38 mouse cellular contexts compared by ENCODE assay signal in the genomic region with DNA sequence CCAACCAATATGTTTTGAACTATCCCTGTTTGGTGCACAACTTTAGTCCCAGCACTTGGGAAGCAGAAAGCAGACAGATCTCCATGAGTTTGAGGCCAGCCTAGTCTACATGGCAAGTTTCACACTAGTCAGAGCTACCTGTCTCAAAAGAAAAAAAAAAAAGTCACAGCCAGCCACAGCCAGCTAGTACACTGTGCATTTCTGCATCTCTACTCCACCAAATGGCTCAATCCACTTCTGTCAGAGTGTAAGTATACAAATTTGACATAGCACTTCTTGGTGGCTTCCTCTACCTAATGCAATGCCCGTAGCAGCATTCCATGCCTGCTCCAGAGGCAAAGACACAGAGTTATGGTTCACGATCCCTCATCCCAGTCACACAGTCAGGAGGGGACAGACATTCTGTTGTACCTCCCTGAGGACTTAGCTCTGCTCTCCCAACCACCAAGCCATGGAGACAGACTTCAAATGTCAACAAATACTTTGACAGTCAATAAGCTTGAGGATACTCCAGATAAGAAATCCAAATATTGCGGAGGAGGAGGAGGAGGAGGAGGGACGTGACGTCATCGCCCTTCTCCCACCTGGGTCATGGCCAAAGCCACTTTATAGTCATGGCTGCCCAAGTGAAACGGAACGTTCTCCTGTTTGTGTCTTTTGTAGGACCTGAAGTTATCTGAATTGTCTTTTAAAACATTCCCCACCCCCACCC. TPM values are rescaled to one million over a fixed set of nuclear protein-coding genes. Genes with fewer than 3 reads are reported as not detected.
DNase-seq lines count a peak whose midpoint lies in the region; ATAC-seq lines count a peak whose summit lies in the region.
"Had no signal": no experiment of that assay in that cellular context is flagged by ENCODE, and none has a peak within 500 bp of the region (broad histone marks: within the 10 kb centered on the region; RNA-seq: fewer than 3 reads in every experiment).

No protein-coding gene starts in this region.

- no peak overlapping the region for H3K27ac ChIP-seq in lung, embryonic 15.5 days
- no peak overlapping the region for H3K27ac ChIP-seq in hindbrain, embryonic 16.5 days (ENCODE audit: low read depth, low read length)
- H3K27ac ChIP-seq: embryonic facial prominence, embryonic 12.5 days; gastrocnemius, adult 2 months; heart, adult 2 months; hindbrain, embryonic 14.5 days; limb, embryonic 13.5 days; midbrain, embryonic 10.5 days; midbrain, embryonic 15.5 days had no signal

- 0 out of 2 replicates have a peak, but pooled peaks cover 1% of the 10 kb centered on the region for H3K9me3 ChIP-seq in megakaryocyte, embryonic 14.5 days
- H3K9me3 ChIP-seq in lung, embryonic 15.5 days = no peaks in the 10 kb centered on the region
- H3K9me3 ChIP-seq in hindbrain, embryonic 16.5 days (ENCODE audit: control insufficient read depth, low read length) = no peaks in the 10 kb centered on the region; the same call in 1 of the 2 replicates
- H3K9me3 ChIP-seq: embryonic facial prominence, embryonic 12.5 days; midbrain, embryonic 10.5 days; midbrain, embryonic 15.5 days had no signal

- peaks cover 1% of the 10 kb centered on the region for H3K27me3 ChIP-seq in megakaryocyte, embryonic 14.5 days (replicated peaks)
- H3K27me3 ChIP-seq in lung, embryonic 15.5 days = no peaks in the 10 kb centered on the region
- H3K27me3 ChIP-seq in hindbrain, embryonic 16.5 days (replicated peaks; ENCODE audit: control insufficient read depth, insufficient read depth, low read length) = no peaks in the 10 kb centered on the region
- H3K27me3 ChIP-seq: heart, embryonic 12.5 days; limb, embryonic 13.5 days; midbrain, embryonic 15.5 days had no signal

- H3K4me3 ChIP-seq in megakaryocyte, embryonic 14.5 days (replicated peaks) = peak overlapping the region; percentile 44
- no peak overlapping the region for H3K4me3 ChIP-seq in lung, embryonic 15.5 days
- no peak overlapping the region for H3K4me3 ChIP-seq in hindbrain, embryonic 16.5 days (ENCODE audit: low read length)
- H3K4me3 ChIP-seq: embryonic facial prominence, embryonic 12.5 days; gastrocnemius, adult 2 months; heart, adult 2 months; heart, embryonic 12.5 days; limb, embryonic 13.5 days; midbrain, embryonic 10.5 days; midbrain, embryonic 15.5 days had no signal

- peaks cover 66% of the 10 kb centered on the region for H3K4me1 ChIP-seq in megakaryocyte, embryonic 14.5 days
- H3K4me1 ChIP-seq in lung, embryonic 15.5 days = peaks cover 11% of the 10 kb centered on the region; the same call in 1 of the 2 replicates
- no peaks in the 10 kb centered on the region for H3K4me1 ChIP-seq in hindbrain, embryonic 16.5 days (ENCODE audit: control insufficient read depth, insufficient read depth, low read depth, low read length)
- H3K4me1 ChIP-seq: embryonic facial prominence, embryonic 12.5 days; limb, embryonic 13.5 days; midbrain, embryonic 15.5 days had no signal

- DNase-seq in lung, postnatal 25 days (ENCODE audit: low spot score) = peak; percentile 81
- peak; percentile 19 for DNase-seq in yolk sac, embryonic 10.5 days (ENCODE audit: low spot score)
- DNase-seq in gastrocnemius, postnatal 14 days = no peak
- DNase-seq: cerebellum, adult 11 months; cerebellum, adult 9-10 months; embryo, embryonic 11 days; gastrocnemius, adult 2 months; heart, adult 2 months; kidney, adult 11 months; kidney, postnatal 14 days; thymus, postnatal 14 days had no signal

- intact Hi-C loops in gastrocnemius, postnatal 14 days (cut with DNase I; ENCODE audit: low total_unique reads) = no loop called here

- 0 out of 2 replicates have a peak overlapping the region, but pooled peaks have one; percentile 2 for H3K4me2 ChIP-seq in lung, embryonic 15.5 days
- H3K4me2 ChIP-seq in hindbrain, embryonic 16.5 days (ENCODE audit: low read length) = no peak overlapping the region
- H3K4me2 ChIP-seq: embryonic facial prominence, embryonic 12.5 days; heart, embryonic 12.5 days; hindbrain, embryonic 14.5 days; limb, embryonic 13.5 days; liver, embryonic 11.5 days; midbrain, embryonic 15.5 days had no signal

- H3K36me3 ChIP-seq in megakaryocyte, embryonic 14.5 days (replicated peaks; ENCODE audit: low read length) = no peaks in the 10 kb centered on the region
- H3K36me3 ChIP-seq in lung, embryonic 15.5 days = no peaks in the 10 kb centered on the region
- H3K36me3 ChIP-seq in hindbrain, embryonic 16.5 days (ENCODE audit: control insufficient read depth, insufficient read depth, low read length) = no peaks in the 10 kb centered on the region
- H3K36me3 ChIP-seq: embryonic facial prominence, embryonic 12.5 days; heart, embryonic 12.5 days; limb, embryonic 13.5 days; midbrain, embryonic 10.5 days; midbrain, embryonic 15.5 days had no signal

- no peak overlapping the region for H3K9ac ChIP-seq in lung, embryonic 15.5 days
- no peak overlapping the region for H3K9ac ChIP-seq in hindbrain, embryonic 16.5 days (ENCODE audit: low read depth, low read length)
- H3K9ac ChIP-seq: embryonic facial prominence, embryonic 12.5 days; heart, embryonic 12.5 days; hindbrain, embryonic 14.5 days; limb, embryonic 13.5 days; midbrain, embryonic 15.5 days had no signal

- no peak for ATAC-seq in megakaryocyte, adult 5-6 weeks (ENCODE audit: poor library complexity, severe bottlenecking)
- ATAC-seq in lung, embryonic 15.5 days (ENCODE audit: borderline replicate concordance, extremely low read depth, low FRiP score, low TSS enrichment) = peak; percentile 57
- ATAC-seq in hindbrain, embryonic 16.5 days = no peak
- no peak for ATAC-seq in cerebellum, adult (ENCODE audit: insufficient number of reproducible peaks, low FRiP score, low TSS enrichment)
- ATAC-seq: forebrain, embryonic 14.5 days; inflammation-experienced regulatory T-cells, adult 6 months; midbrain, embryonic 15.5 days had no signal

- WGBS in lung, embryonic 15.5 days = 24% methylated on average over 8 of the region's 8 CpGs
- 90% methylated on average over 8 of the region's 8 CpGs for WGBS in hindbrain, embryonic 16.5 days

RNA-seq across cellular contexts. Expression of gene 9930022D16Rik, which starts 3.1 kb away (rescaled TPM):
- not detected in 2 replicates for polyA plus RNA-seq in megakaryocyte, embryonic 14.5 days (2012; ENCODE audit: insufficient read depth, low replicate concordance)
- total RNA-seq in megakaryocyte, adult 5-6 weeks (2015) = 0.07 TPM in 1 of 2 replicates, not detected in the other
- 0.08 TPM in 1 of 2 replicates, not detected in the other for total RNA-seq in megakaryocyte, adult 5-6 weeks (2017)
- polyA plus RNA-seq in lung, embryonic 15.5 days (2015; fragmentation: Nextera tagmentation; extraction: Ambion mirVana) = not detected in 2 replicates
- polyA plus RNA-seq in hindbrain, embryonic 16.5 days (2015; fragmentation: Nextera tagmentation; extraction: Ambion mirVana) = 0.07 TPM in 1 of 2 replicates, not detected in the other
- not detected for total RNA-seq in gastrocnemius, postnatal 14 days (2021)
- total RNA-seq: adrenal gland, adult 18-20 months; adrenal gland, postnatal 4 days; gastrocnemius, adult 2 months; gastrocnemius, postnatal 4 days; heart, adult 2 months; layer of hippocampus, adult 18-20 months; layer of hippocampus, postnatal 25 days; left cerebral cortex, adult 8-10 months; left cerebral cortex, postnatal 36 days had no signal
- polyA plus RNA-seq: embryonic facial prominence, embryonic 12.5 days; forebrain, embryonic 14.5 days; heart, adult 2 months; heart, embryonic 12.5 days; heart, postnatal 0 days; hindbrain, embryonic 14.5 days; kidney, embryonic 14.5 days; limb, embryonic 13.5 days; liver, embryonic 11.5 days; liver, embryonic 16.5 days; midbrain, embryonic 10.5 days; midbrain, embryonic 15.5 days; neural tube, embryonic 11.5 days; stomach, embryonic 14.5 days; urinary bladder, adult 2 months had no signal

RNA-seq across cellular contexts. Expression of gene Amz2, which starts 8.9 kb away (rescaled TPM):
- 2.9 and 3.9 TPM in 2 replicates for polyA plus RNA-seq in megakaryocyte, embryonic 14.5 days (2012; ENCODE audit: insufficient read depth, low replicate concordance)
- total RNA-seq in megakaryocyte, adult 5-6 weeks (2015) = 19.2 and 26.5 TPM in 2 replicates
- 51.3 and 51.7 TPM in 2 replicates for total RNA-seq in megakaryocyte, adult 5-6 weeks (2017)
- 41.4 and 44.2 TPM in 2 replicates for polyA plus RNA-seq in lung, embryonic 15.5 days (2015; fragmentation: Nextera tagmentation; extraction: Ambion mirVana)
- polyA plus RNA-seq in hindbrain, embryonic 16.5 days (2015; fragmentation: Nextera tagmentation; extraction: Ambion mirVana) = 57.1 and 59.4 TPM in 2 replicates
- 10 to 100 TPM; 40.0 to 46.2 TPM for total RNA-seq in gastrocnemius, postnatal 14 days (2021)

RNA-seq across cellular contexts. Expression of gene Gna13, which starts 54.2 kb away (rescaled TPM):
- polyA plus RNA-seq in megakaryocyte, embryonic 14.5 days (2012; ENCODE audit: insufficient read depth, low replicate concordance) = 42.6 and 60.8 TPM in 2 replicates
- 59.5 and 61.2 TPM in 2 replicates for total RNA-seq in megakaryocyte, adult 5-6 weeks (2015)
- total RNA-seq in megakaryocyte, adult 5-6 weeks (2017) = 54.2 and 57.3 TPM in 2 replicates
- polyA plus RNA-seq in lung, embryonic 15.5 days (2015; fragmentation: Nextera tagmentation; extraction: Ambion mirVana) = 25.5 and 27.8 TPM in 2 replicates
- polyA plus RNA-seq in hindbrain, embryonic 16.5 days (2015; fragmentation: Nextera tagmentation; extraction: Ambion mirVana) = 20.5 and 21.3 TPM in 2 replicates
- 10 to 100 TPM; 27.1 to 29.7 TPM for total RNA-seq in gastrocnemius, postnatal 14 days (2021)

RNA-seq across cellular contexts. Expression of gene Arsg, which starts 56.3 kb away (rescaled TPM):
- 0.88 TPM in 1 of 2 replicates, not detected in the other for polyA plus RNA-seq in megakaryocyte, embryonic 14.5 days (2012; ENCODE audit: insufficient read depth, low replicate concordance)
- 4.9 and 6.2 TPM in 2 replicates for total RNA-seq in megakaryocyte, adult 5-6 weeks (2015)
- 6.2 and 7.5 TPM in 2 replicates for total RNA-seq in megakaryocyte, adult 5-6 weeks (2017)
- polyA plus RNA-seq in lung, embryonic 15.5 days (2015; fragmentation: Nextera tagmentation; extraction: Ambion mirVana) = 4.2 TPM in 2 replicates
- polyA plus RNA-seq in hindbrain, embryonic 16.5 days (2015; fragmentation: Nextera tagmentation; extraction: Ambion mirVana) = 8.0 and 9.0 TPM in 2 replicates
- total RNA-seq in gastrocnemius, postnatal 14 days (2021) = 1 to 10 TPM; 5.7 to 7.1 TPM

RNA-seq across cellular contexts. Expression of gene Slc16a6, which starts 56.5 kb away (rescaled TPM):
- 23.4 and 34.7 TPM in 2 replicates for polyA plus RNA-seq in megakaryocyte, embryonic 14.5 days (2012; ENCODE audit: insufficient read depth, low replicate concordance)
- total RNA-seq in megakaryocyte, adult 5-6 weeks (2015) = 27.4 and 27.6 TPM in 2 replicates
- total RNA-seq in megakaryocyte, adult 5-6 weeks (2017) = 10.5 and 14.7 TPM in 2 replicates
- polyA plus RNA-seq in lung, embryonic 15.5 days (2015; fragmentation: Nextera tagmentation; extraction: Ambion mirVana) = 4.4 and 4.6 TPM in 2 replicates
- polyA plus RNA-seq in hindbrain, embryonic 16.5 days (2015; fragmentation: Nextera tagmentation; extraction: Ambion mirVana) = 5.4 and 6.4 TPM in 2 replicates
- 10 to 100 TPM; 10.9 to 19.9 TPM for total RNA-seq in gastrocnemius, postnatal 14 days (2021)
